Mouse (Mus musculus) effector memory CD4-positive, alpha-beta T cell, adult 5 months (primary cell): Measurements from ENCODE around the gene Folr1. TPM values are rescaled to one million over a fixed set of nuclear protein-coding genes. Genes with fewer than 3 reads are reported as not detected.

Source experiments
- polyA plus RNA-seq: library from polyadenylated mRNA; unstranded; fragments of 100-300 nt; shearing (Covaris generic); gene quantifications from one replicate; pipeline ENCODE4 v1.2.1, GENCODE M21; 2017

Folr1 gene
- polyA plus RNA-seq, result not detected

GRCm38 (mm10) chr7:101870629-101871028, at the start of gene Folr1:
Gene Folr1 (minus strand): TSS chr7:101870788.

DNA sequence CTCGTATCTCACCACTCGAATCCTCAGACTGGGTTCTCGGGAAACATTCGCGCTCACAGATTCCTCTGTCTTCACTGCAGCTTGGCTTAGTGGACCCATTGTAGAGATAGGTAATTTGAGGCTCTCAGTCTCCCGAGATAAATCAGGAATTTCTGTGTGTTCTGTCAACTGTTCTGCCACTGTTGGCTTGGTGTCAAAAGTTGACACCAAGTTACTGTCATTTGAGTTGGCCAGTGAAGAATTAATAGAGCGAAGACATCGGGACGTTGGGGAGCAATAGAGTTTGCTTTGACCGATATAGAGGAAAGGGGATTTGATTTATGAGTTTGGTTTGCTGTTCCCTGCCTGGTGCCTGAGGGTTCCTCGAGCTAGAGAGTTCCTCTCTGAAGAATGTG, 35.7 kb upstream of the Folr1 start, which contains the start of gene Tomt:
Gene Tomt, minus strand, starts transcription at position 73 of the 395 bp plus-strand sequence.

DNA sequence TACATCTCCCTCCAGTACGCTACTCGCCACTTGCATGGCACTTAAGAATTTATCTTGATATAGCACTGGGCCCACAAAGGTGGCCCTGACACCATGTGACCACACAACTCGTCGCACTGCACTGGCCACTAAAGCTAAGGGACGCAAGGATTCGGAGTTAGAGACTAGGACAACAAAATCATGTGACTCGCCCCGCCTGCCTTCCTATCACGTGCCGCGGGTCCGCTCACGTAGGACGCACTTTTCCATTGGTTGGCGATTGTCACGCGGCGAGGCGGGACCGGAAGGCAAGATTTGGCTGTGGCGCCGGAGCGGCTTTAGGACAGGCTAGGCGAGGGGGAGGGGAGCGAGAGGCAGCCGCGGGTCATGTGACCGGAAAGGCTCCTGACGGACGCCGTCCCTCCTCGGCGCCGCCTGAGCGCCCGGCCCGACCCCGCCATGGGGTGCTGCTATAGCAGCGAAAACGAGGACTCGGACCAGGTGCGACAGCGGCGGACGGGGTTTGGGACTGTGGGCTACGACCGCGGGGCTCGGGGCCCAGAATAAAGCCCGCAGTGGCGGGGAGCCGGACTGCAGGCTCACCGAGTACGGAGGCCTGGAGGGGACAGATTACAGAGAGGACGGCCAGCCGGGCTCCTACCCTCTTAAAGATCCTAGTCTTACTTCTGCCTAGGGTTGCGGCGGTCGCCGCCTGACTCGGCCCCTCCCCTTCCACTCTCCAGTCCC, 35.1 kb upstream of the Folr1 start, which contains the start of gene Lamtor1:
Gene Lamtor1, plus strand, starts transcription at position 344 of the 726 bp plus-strand sequence.

DNA sequence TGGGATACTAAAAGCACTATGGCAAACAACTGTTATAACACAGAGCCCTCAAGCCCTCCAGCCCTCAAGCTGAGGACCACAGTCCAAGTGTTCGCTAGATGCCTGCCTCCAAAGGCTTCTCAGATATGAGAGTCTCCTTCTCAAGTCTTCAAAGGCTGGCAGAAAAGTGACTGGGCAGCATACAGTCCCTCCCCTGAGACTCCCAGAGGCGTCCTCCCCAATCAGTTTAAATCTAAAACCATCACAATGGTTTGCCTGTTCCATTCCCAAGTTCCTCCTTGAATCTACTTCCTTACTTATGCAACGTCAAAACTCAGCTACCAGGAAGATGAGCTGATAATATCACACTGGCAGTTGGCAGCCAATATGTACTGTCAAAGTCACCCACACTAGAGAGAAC, 7.2 kb downstream of the Folr1 start, which contains the start of gene Anapc15:
Gene Anapc15, plus strand, starts transcription at position 301 of the 400 bp plus-strand sequence.

GRCm38 (mm10) chr7:101857094-101857493, 13.5 kb downstream of the Folr1 start, which contains the start of gene Folr2:
Gene Folr2 (minus strand): TSS chr7:101857194.

GRCm38 (mm10) chr7:101837606-101838471, 32.7 kb downstream of the Folr1 start, which contains the start of gene Inppl1:
Gene Inppl1 (minus strand): TSS chr7:101838229.

DNA sequence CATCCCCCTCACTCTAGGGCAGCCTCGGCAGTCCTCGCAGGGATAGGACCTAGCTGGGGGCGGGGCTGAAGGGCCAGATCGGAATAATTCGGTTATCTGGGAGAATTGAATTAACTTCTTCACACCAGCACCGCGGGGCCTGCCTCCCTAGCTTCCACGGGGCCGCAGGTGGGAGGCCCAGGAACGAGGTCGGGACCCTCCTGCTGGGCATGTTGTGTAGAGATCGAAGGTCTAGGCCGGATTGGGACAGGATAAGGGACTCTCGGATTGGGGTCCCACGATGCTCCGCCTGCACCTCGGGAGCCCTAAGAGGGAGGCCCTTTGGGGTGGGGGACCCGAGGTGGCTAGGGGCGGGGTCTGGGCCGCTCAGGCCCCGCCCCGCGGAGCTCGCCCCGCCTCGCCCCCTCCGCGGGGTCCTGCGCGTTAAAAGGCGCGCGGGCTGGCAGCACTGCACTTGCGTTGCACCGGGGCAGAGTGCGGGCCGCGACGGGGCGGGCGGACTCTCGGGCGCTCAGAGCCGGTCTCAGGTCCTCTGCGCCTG, 52.7 kb downstream of the Folr1 start, which contains the start of gene Phox2a:
Gene Phox2a, plus strand, starts transcription at position 453 of the 541 bp plus-strand sequence.

Other genes starting within 250 kb of the Folr1 start
- gene Clpb, start 207.2 kb downstream of the Folr1 start, polyA plus RNA-seq, result 31.6 TPM
- not detected for gene Phox2a, start 52.5 kb downstream of the Folr1 start, polyA plus RNA-seq
- 9.6 TPM for gene Inppl1, start 32.6 kb downstream of the Folr1 start, polyA plus RNA-seq
- not detected for gene Folr2, start 13.6 kb downstream of the Folr1 start, polyA plus RNA-seq
- gene Anapc15, start 7.1 kb downstream of the Folr1 start, polyA plus RNA-seq, result 31.1 TPM
- gene Lamtor1, start 35.1 kb upstream of the Folr1 start, polyA plus RNA-seq, result 83.3 TPM
- gene Tomt, start 35.6 kb upstream of the Folr1 start, polyA plus RNA-seq, result 0.57 TPM
- 0.44 TPM for gene Lrrc51, start 63.1 kb upstream of the Folr1 start, polyA plus RNA-seq
- 138 TPM for gene Numa1, start 63.3 kb upstream of the Folr1 start, polyA plus RNA-seq
- 3.2 TPM for gene Il18bp, start 147.9 kb upstream of the Folr1 start, polyA plus RNA-seq
- gene Rnf121, start 194.7 kb upstream of the Folr1 start, polyA plus RNA-seq, result 20.0 TPM
- gene Xndc1, start 194.7 kb upstream of the Folr1 start, polyA plus RNA-seq, result 27.8 TPM
- 0.20 TPM for gene Xntrpc, start 194.9 kb upstream of the Folr1 start, polyA plus RNA-seq
- gene Trpc2, start 212.3 kb upstream of the Folr1 start, polyA plus RNA-seq, result not detected
- not detected for gene Art1, start 231.0 kb upstream of the Folr1 start, polyA plus RNA-seq
- gene Art5, start 238.7 kb upstream of the Folr1 start, polyA plus RNA-seq, result 0.25 TPM
- not detected for gene Chrna10, start 246.0 kb upstream of the Folr1 start, polyA plus RNA-seq